Comparison of ENCODE assay signal across 30 mouse cellular contexts in the genomic region with DNA sequence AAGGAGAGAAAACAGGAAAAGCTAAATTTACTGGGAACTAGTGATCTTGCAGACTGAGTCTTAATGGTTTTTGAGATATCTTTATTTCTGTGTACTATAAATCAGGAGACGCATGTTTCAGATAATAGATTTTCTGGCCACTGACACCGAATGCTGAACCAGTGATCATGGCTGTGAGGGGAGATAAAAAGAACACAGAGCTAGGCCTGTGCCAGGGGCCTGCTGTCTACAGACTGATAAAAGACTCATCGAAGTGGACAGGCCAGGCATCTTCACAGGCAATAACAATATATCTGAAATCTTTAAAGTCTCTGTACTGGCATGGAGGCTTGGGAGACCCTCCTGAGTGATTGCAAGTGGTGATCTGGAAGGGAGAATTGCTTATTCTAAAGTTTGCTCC. TPM values are rescaled to one million over a fixed set of nuclear protein-coding genes. Genes with fewer than 3 reads are reported as not detected.
"Had no signal": no experiment of that assay in that cellular context is flagged by ENCODE, and none has a peak within 500 bp of the region (broad histone marks: within the 10 kb centered on the region; RNA-seq: fewer than 3 reads in every experiment).

No protein-coding gene starts in this region.

- H3K9ac ChIP-seq: limb, embryonic 12.5 days; limb, embryonic 15.5 days; midbrain, embryonic 13.5 days had no signal

- H3K4me2 ChIP-seq: limb, embryonic 12.5 days; limb, embryonic 15.5 days; midbrain, embryonic 13.5 days had no signal

- H3K27ac ChIP-seq: limb, embryonic 12.5 days; limb, embryonic 15.5 days; midbrain, embryonic 10.5 days; midbrain, embryonic 13.5 days; stomach, postnatal 0 days had no signal

- H3K27me3 ChIP-seq: limb, embryonic 12.5 days; limb, embryonic 15.5 days; midbrain, embryonic 13.5 days had no signal

- H3K9me3 ChIP-seq: limb, embryonic 12.5 days; limb, embryonic 15.5 days; midbrain, embryonic 10.5 days; midbrain, embryonic 13.5 days had no signal

- ATAC-seq: inflammation-experienced regulatory T-cells, adult 6 months; intestine, embryonic 16.5 days; midbrain, embryonic 13.5 days; midbrain, embryonic 16.5 days had no signal

- DNase-seq: kidney, adult 18-20 months; kidney, adult 9 months; kidney, postnatal 14 days; kidney, postnatal 4 days; left cerebral cortex, postnatal 4 days; lung, adult 2 months; lung, postnatal 14 days; lung, postnatal 4 days; right cerebral cortex, postnatal 4 days; thymus, adult 2 months; thymus, postnatal 14 days; thymus, postnatal 4 days had no signal

- H3K36me3 ChIP-seq: limb, embryonic 12.5 days; limb, embryonic 15.5 days; midbrain, embryonic 10.5 days; midbrain, embryonic 13.5 days had no signal

- H3K4me1 ChIP-seq: limb, embryonic 12.5 days; limb, embryonic 15.5 days; midbrain, embryonic 10.5 days; midbrain, embryonic 13.5 days had no signal

- H3K4me3 ChIP-seq: limb, embryonic 12.5 days; limb, embryonic 15.5 days; midbrain, embryonic 10.5 days; midbrain, embryonic 13.5 days had no signal

RNA-seq across cellular contexts. Expression of gene Ang6, which starts 0.5 kb away (rescaled TPM):
- total RNA-seq: layer of hippocampus, adult 18-20 months; layer of hippocampus, postnatal 14 days; left cerebral cortex, adult 18-20 months; left cerebral cortex, postnatal 10 days; left cerebral cortex, postnatal 4 days; megakaryocyte, adult 5-6 weeks had no signal
- polyA plus RNA-seq: inflammation-experienced regulatory T-cells, adult 6 months; intestine, embryonic 16.5 days; kidney, embryonic 16.5 days; limb, embryonic 12.5 days; limb, embryonic 15.5 days; lung, adult 2 months; lung, embryonic 16.5 days; midbrain, embryonic 10.5 days; midbrain, embryonic 13.5 days; midbrain, embryonic 16.5 days; neural tube, embryonic 11.5 days; neural tube, embryonic 14.5 days; stomach, embryonic 14.5 days; stomach, postnatal 0 days; thymus, adult 2 months had no signal

RNA-seq across cellular contexts. Expression of gene Ang5, which starts 44.7 kb away (rescaled TPM):
- total RNA-seq: layer of hippocampus, adult 18-20 months; layer of hippocampus, postnatal 14 days; left cerebral cortex, adult 18-20 months; left cerebral cortex, postnatal 10 days; left cerebral cortex, postnatal 4 days; megakaryocyte, adult 5-6 weeks had no signal
- polyA plus RNA-seq: inflammation-experienced regulatory T-cells, adult 6 months; intestine, embryonic 16.5 days; kidney, embryonic 16.5 days; limb, embryonic 12.5 days; limb, embryonic 15.5 days; lung, adult 2 months; lung, embryonic 16.5 days; midbrain, embryonic 10.5 days; midbrain, embryonic 13.5 days; midbrain, embryonic 16.5 days; neural tube, embryonic 11.5 days; neural tube, embryonic 14.5 days; stomach, embryonic 14.5 days; stomach, postnatal 0 days; thymus, adult 2 months had no signal
